Mouse (Mus musculus) induced T-regulatory cell, adult 2 months (primary cell): ENCODE measurements around the gene Gm28729.

Experiments
- DNase-seq: peaks from one replicate; pipeline ENCODE4 v3.0.0-alpha.2; 2012; ENCODE audit warnings: low read depth

The Gm28729 gene

GRCm38 (mm10) chr9:96461607-96462006 is 63.5 kb downstream of the Gm28729 start:
- no peak for DNase-seq

- no peak for DNase-seq
These were observed 64.8 kb downstream of the Gm28729 start for GRCm38 (mm10) chr9:96460117-96460865.

GRCm38 (mm10) chr9:96455618-96456017 is 69.4 kb downstream of the Gm28729 start:
- no peak for DNase-seq

DNA sequence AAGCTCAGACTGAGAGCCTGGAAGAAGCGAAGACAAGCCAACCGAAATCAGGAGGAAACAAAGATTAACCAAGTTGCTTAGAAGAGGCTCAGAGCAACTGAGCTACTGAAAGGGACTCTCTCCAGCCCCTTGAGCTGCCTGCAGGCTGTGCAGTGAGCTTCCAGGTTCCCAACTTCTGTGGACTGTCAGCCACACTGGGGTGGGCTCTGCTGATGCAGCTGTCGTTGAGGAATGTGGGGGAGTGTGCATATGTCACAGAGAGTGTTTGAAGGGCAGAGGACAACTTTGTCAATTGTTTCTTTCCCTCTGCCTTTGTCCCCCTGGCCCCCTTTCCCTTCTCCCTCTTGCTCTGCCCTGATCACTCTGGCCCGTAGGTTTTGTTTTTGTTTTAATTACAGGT is 72.1 kb downstream of the Gm28729 start:
- DNase-seq = no peak

DNA sequence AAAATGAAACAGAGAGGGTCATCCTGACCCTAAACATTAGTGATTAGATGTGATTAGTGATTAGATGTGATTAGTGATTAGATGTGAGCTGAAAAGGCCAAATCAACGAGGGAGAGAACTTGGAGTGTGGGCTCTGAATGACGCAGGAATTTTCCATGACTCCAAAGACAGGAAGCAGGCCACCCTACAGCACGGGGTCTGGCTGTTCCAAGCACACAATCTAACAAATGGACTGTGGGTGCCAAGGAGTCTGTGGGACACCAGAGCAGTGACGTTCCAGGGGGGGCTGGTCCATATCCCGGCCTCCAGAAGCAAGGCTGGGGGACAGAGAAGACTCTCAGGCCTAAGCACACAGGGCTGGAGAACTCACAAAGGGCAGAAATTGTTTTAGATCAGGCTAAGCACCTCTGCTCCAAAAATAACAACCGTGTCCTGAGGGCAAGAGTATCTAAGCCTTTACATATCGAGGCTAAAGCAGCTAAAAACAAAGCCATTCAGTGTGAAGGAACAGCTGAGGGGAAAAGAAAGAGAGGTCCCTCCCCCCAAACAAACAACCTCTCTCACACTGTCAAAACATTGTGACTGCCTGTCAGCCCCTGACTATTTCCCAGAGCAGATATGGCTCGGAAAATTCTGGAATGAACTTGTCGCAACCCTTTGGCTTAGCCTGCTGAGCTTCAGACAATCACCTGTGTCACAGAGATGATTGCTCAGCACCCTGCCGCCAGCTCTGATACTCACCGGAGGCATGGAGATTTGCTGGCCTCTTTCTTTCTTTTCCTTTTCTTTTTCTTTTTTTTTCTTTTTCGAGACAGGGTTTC is 74.0 kb downstream of the Gm28729 start:
- no peak for DNase-seq

GRCm38 (mm10) chr9:96449514-96449913 is 75.5 kb downstream of the Gm28729 start:
- peak; percentile 39 for DNase-seq

GRCm38 (mm10) chr9:96445351-96445750 is 79.7 kb downstream of the Gm28729 start:
- no peak for DNase-seq

GRCm38 (mm10) chr9:96442081-96442480 is 83.0 kb downstream of the Gm28729 start:
- peak; percentile 56 for DNase-seq

DNA sequence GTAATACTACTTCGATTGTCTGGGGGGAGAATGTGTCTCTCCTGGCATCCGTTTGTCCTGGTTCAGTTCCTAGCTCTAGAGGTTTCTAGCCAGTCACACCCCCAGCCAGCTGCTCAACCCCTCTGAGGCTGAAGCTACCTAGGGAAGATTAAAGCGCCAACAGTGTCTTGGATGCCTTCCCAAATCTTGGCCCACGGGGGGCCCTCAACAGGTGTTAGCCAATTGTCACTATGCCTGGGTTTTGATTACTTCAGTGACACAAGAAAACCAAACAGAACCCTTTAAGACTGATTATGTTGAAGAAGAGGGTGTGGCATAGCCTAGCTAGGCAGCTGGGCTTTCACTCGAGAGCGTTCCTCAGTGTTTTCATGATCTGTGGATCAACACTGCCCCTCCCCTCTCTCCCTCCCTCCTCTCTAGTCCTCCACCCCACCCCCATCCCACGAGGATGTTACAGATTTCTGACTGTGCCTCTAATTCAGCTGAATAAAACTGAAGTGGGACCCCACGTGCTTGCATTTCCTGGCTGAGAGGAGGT is 86.7 kb downstream of the Gm28729 start:
- DNase-seq = peak; percentile 67

DNA sequence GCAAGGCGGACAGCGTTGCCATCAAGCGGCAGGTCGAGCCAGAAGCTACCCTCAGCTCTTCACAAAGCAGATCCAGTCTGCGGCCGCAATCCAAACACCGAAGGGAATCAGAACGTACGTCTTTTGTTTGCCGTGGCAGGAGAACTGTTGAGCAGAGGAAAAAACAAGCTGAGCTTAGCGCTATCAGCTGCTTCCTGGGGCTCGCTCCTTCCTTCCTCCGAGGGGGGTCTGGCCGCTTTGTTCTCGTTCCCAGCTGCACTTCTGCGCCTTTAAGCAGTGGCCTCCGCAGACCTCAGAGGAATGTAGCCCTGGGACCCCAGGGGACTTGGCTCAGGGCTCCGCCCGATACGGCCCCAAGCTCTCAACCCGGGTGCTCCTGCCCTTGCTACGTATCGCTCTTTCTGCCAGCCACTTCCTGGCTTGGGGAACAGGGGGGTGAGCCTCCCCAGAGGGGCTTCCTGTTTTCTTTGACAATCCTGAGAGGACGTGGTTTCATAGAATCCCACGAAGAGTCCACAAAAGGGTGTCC is 87.2 kb downstream of the Gm28729 start:
- peak; percentile 83 for DNase-seq

DNA sequence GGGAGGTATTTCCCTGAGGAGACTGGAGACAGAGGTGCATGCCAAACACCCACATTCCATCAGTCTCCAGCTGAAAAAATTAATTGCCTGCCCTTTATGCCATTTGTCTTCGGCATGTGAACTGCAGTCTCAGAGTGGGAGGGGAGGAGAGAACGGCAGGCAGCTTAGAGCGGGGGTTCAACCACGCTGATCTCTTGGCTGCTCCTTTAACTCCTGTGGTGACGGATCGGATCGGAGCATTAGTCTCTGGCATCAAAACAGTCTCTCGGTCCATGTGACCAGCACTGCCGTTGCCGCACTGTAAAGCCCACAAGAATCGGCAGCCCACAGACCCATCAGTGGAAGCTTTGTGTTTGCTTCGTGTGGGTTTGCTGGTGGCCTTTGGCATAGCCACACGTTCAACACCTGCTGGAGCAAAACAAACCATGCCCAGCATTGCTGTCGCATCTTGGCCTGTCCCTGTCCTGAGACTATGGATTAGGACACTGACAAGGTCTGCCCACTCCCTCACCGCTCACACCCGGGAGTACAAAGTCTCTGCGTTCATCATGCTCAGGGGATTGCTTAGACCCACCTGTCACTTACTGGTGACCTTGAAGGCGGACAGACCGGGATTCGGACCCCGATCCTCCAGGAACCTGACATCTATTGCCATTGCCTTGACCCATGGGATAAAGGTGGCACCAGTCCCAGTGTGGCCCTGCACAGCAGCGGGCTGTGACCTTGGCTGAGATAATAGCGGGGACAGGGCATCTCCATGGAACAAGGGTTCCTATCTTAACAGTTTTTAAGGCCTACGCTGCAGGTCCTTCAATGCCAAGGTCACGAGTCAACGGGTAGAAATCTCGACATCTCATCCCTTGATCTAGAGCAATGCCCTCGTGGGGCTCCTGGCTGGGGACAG is 87.9 kb downstream of the Gm28729 start:
- peak; percentile 47 for DNase-seq
